Mouse (Mus musculus): Measurements from ENCODE around the gene Olfr582. TPM values are rescaled to one million over a fixed set of nuclear protein-coding genes. Genes with fewer than 3 reads are reported as not detected.

Olfr582 gene
- total RNA-seq (2014; rRNA removed) (not detected in 2 replicates), polyA plus RNA-seq (2012; rRNA removed) (not detected in 2 replicates)

DNA sequence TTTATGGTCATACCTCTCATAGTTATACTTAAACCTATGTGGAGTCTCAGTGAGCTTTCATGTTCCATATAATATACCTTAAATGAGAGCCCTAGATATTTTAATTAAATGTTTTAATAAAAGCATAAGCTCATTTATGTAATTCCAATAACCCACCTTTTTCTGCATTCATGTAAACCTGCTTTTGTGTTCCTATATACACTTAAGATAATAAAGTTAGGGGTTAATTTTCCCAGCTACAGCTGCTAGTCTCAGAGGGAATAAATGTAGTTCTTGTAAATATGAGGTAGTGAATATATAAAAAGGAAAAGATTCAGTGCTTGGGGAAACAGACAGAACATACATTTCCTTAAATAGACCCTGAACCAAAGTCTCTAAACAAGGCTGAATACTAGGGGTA is at the start of gene Olfr582:
Gene Olfr582 (plus strand): TSS at position 301 of the 400 bp plus-strand sequence.
- no peak for DNase-seq (ENCODE audit: extremely low read depth, low read depth, low spot score)
- no peak within 1 kb of the TSS for H3K9ac ChIP-seq (ENCODE audit: low read depth, low read length)
- TF ChIP-seq POLR2A (IDR thresholded peaks at IDR 0.05; ENCODE audit: extremely low read depth, insufficient read depth, low read length) (no peak), CTCF (IDR thresholded peaks at IDR 0.05; ENCODE audit: low read depth, low read length) (no peak)

GRCm38 (mm10) chr7:102989224-102989623 is 48.6 kb upstream of the Olfr582 start, which contains the start of gene Olfr578:
Gene Olfr578, minus strand, starts transcription at chr7:102989324.
- Histone ChIP-seq H3K36me3 (ENCODE audit: control insufficient read depth, insufficient read depth, low read length) (no peaks in the 10 kb centered on the region), H3K27me3 (ENCODE audit: control insufficient read depth, insufficient read depth, low read length) (no peaks in the 10 kb centered on the region), H3K79me2 (ENCODE audit: control insufficient read depth, insufficient read depth, low read length) (no peaks in the 10 kb centered on the region), H3K4me1 (ENCODE audit: control insufficient read depth, insufficient read depth, low read length) (no peaks in the 10 kb centered on the region), H3K9ac (ENCODE audit: low read depth, low read length) (no peak within 1 kb of the TSS), H3K27ac (replicated peaks; ENCODE audit: insufficient read depth, low read depth, low read length) (no peak within 1 kb of the TSS), H3K4me3 (ENCODE audit: insufficient read depth, low read depth, low read length) (no peak within 1 kb of the TSS)
- no peak for TF ChIP-seq POLR2A (IDR thresholded peaks at IDR 0.05; ENCODE audit: extremely low read depth, insufficient read depth, low read length)
- no peak for TF ChIP-seq CTCF (IDR thresholded peaks at IDR 0.05; ENCODE audit: low read depth, low read length)
- no peak for DNase-seq (ENCODE audit: extremely low read depth, low read depth, low spot score)
- WGBS: 57% methylated on average over 3 of the region's 3 CpGs

More for the DNA sequence above, at the start of gene Olfr582:
- H3K79me2 ChIP-seq (ENCODE audit: control insufficient read depth, insufficient read depth, low read length): no peaks in the 10 kb centered on the region
- H3K27me3 ChIP-seq (ENCODE audit: control insufficient read depth, insufficient read depth, low read length): no peaks in the 10 kb centered on the region
- H3K27ac ChIP-seq (replicated peaks; ENCODE audit: insufficient read depth, low read depth, low read length): no peak within 1 kb of the TSS
- H3K4me1 ChIP-seq (ENCODE audit: control insufficient read depth, insufficient read depth, low read length): no peaks in the 10 kb centered on the region
- no peak within 1 kb of the TSS for H3K4me3 ChIP-seq (ENCODE audit: insufficient read depth, low read depth, low read length)
- no peaks in the 10 kb centered on the region for H3K36me3 ChIP-seq (ENCODE audit: control insufficient read depth, insufficient read depth, low read length)

GRCm38 (mm10) chr7:103051000-103051399 is 13.2 kb downstream of the Olfr582 start, which contains the start of gene Olfr583:
Gene Olfr583, plus strand, starts transcription at chr7:103051300.
- Histone ChIP-seq H3K27me3 (ENCODE audit: control insufficient read depth, insufficient read depth, low read length) (no peaks in the 10 kb centered on the region), H3K79me2 (ENCODE audit: control insufficient read depth, insufficient read depth, low read length) (no peaks in the 10 kb centered on the region), H3K27ac (replicated peaks; ENCODE audit: insufficient read depth, low read depth, low read length) (no peak within 1 kb of the TSS), H3K4me1 (ENCODE audit: control insufficient read depth, insufficient read depth, low read length) (no peaks in the 10 kb centered on the region), H3K36me3 (ENCODE audit: control insufficient read depth, insufficient read depth, low read length) (no peaks in the 10 kb centered on the region), H3K4me3 (ENCODE audit: insufficient read depth, low read depth, low read length) (no peak within 1 kb of the TSS), H3K9ac (ENCODE audit: low read depth, low read length) (no peak within 1 kb of the TSS)
- TF ChIP-seq POLR2A (IDR thresholded peaks at IDR 0.05; ENCODE audit: extremely low read depth, insufficient read depth, low read length) (no peak), CTCF (IDR thresholded peaks at IDR 0.05; ENCODE audit: low read depth, low read length) (no peak)
- WGBS: 80% methylated on average over 1 of the region's 1 CpGs
- DNase-seq (ENCODE audit: extremely low read depth, low read depth, low spot score): no peak

GRCm38 (mm10) chr7:103081585-103081984 is 43.8 kb downstream of the Olfr582 start, which contains the start of gene Olfr584:
Gene Olfr584, plus strand, starts transcription at chr7:103081885.
- no peak within 1 kb of the TSS for H3K9ac ChIP-seq (ENCODE audit: low read depth, low read length)
- no peaks in the 10 kb centered on the region for H3K36me3 ChIP-seq (ENCODE audit: control insufficient read depth, insufficient read depth, low read length)
- 71% methylated on average over 1 of the region's 1 CpGs for WGBS
- no peaks in the 10 kb centered on the region for H3K79me2 ChIP-seq (ENCODE audit: control insufficient read depth, insufficient read depth, low read length)
- H3K27me3 ChIP-seq (ENCODE audit: control insufficient read depth, insufficient read depth, low read length): no peaks in the 10 kb centered on the region
- no peak within 1 kb of the TSS for H3K4me3 ChIP-seq (ENCODE audit: insufficient read depth, low read depth, low read length)
- no peaks in the 10 kb centered on the region for H3K4me1 ChIP-seq (ENCODE audit: control insufficient read depth, insufficient read depth, low read length)
- DNase-seq (ENCODE audit: extremely low read depth, low read depth, low spot score): no peak
- H3K27ac ChIP-seq (replicated peaks; ENCODE audit: insufficient read depth, low read depth, low read length): no peak within 1 kb of the TSS
- TF ChIP-seq CTCF (IDR thresholded peaks at IDR 0.05; ENCODE audit: low read depth, low read length) (no peak), POLR2A (IDR thresholded peaks at IDR 0.05; ENCODE audit: extremely low read depth, insufficient read depth, low read length) (no peak)

Other genes with a start within 250 kb of the Olfr582 start
- not detected in 2 replicates for gene Olfr564, start 234.5 kb upstream of the Olfr582 start, total RNA-seq (2014; rRNA removed)
- not detected in 2 replicates for gene Olfr564, start 234.5 kb upstream of the Olfr582 start, polyA plus RNA-seq (2012; rRNA removed)
- not detected in 2 replicates for gene Olfr566, start 179.3 kb upstream of the Olfr582 start, total RNA-seq (2014; rRNA removed)
- gene Olfr566, start 179.3 kb upstream of the Olfr582 start, polyA plus RNA-seq (2012; rRNA removed): not detected in 2 replicates
- gene Olfr568, start 160.9 kb upstream of the Olfr582 start, total RNA-seq (2014; rRNA removed): not detected in 2 replicates
- not detected in 2 replicates for gene Olfr568, start 160.9 kb upstream of the Olfr582 start, polyA plus RNA-seq (2012; rRNA removed)
- gene Olfr569, start 147.1 kb upstream of the Olfr582 start, total RNA-seq (2014; rRNA removed): not detected in 2 replicates
- not detected in 2 replicates for gene Olfr569, start 147.1 kb upstream of the Olfr582 start, polyA plus RNA-seq (2012; rRNA removed)
- gene Olfr570, start 143.4 kb upstream of the Olfr582 start, total RNA-seq (2014; rRNA removed): not detected in 2 replicates
- not detected in 2 replicates for gene Olfr570, start 143.4 kb upstream of the Olfr582 start, polyA plus RNA-seq (2012; rRNA removed)
- not detected in 2 replicates for gene Olfr571, start 120.5 kb upstream of the Olfr582 start, total RNA-seq (2014; rRNA removed)
- not detected in 2 replicates for gene Olfr571, start 120.5 kb upstream of the Olfr582 start, polyA plus RNA-seq (2012; rRNA removed)
- gene Olfr572, start 113.6 kb upstream of the Olfr582 start, total RNA-seq (2014; rRNA removed): not detected in 2 replicates
- not detected in 2 replicates for gene Olfr572, start 113.6 kb upstream of the Olfr582 start, polyA plus RNA-seq (2012; rRNA removed)
- gene Olfr573-ps1, start 95.4 kb upstream of the Olfr582 start, total RNA-seq (2014; rRNA removed): not detected in 2 replicates
- not detected in 2 replicates for gene Olfr573-ps1, start 95.4 kb upstream of the Olfr582 start, polyA plus RNA-seq (2012; rRNA removed)
- not detected in 2 replicates for gene Olfr574, start 89.6 kb upstream of the Olfr582 start, total RNA-seq (2014; rRNA removed)
- gene Olfr574, start 89.6 kb upstream of the Olfr582 start, polyA plus RNA-seq (2012; rRNA removed): not detected in 2 replicates
- not detected in 2 replicates for gene Olfr575, start 79.2 kb upstream of the Olfr582 start, total RNA-seq (2014; rRNA removed)
- gene Olfr575, start 79.2 kb upstream of the Olfr582 start, polyA plus RNA-seq (2012; rRNA removed): not detected in 2 replicates
- gene Olfr576, start 75.4 kb upstream of the Olfr582 start, total RNA-seq (2014; rRNA removed): not detected in 2 replicates
- not detected in 2 replicates for gene Olfr576, start 75.4 kb upstream of the Olfr582 start, polyA plus RNA-seq (2012; rRNA removed)
- not detected in 2 replicates for gene Olfr577, start 62.1 kb upstream of the Olfr582 start, total RNA-seq (2014; rRNA removed)
- not detected in 2 replicates for gene Olfr577, start 62.1 kb upstream of the Olfr582 start, polyA plus RNA-seq (2012; rRNA removed)
- not detected in 2 replicates for gene Olfr578, start 48.7 kb upstream of the Olfr582 start, total RNA-seq (2014; rRNA removed)
- not detected in 2 replicates for gene Olfr578, start 48.7 kb upstream of the Olfr582 start, polyA plus RNA-seq (2012; rRNA removed)
- gene Olfr583, start 13.3 kb downstream of the Olfr582 start, total RNA-seq (2014; rRNA removed): not detected in 2 replicates
- gene Olfr583, start 13.3 kb downstream of the Olfr582 start, polyA plus RNA-seq (2012; rRNA removed): not detected in 2 replicates
- not detected in 2 replicates for gene Olfr584, start 43.9 kb downstream of the Olfr582 start, total RNA-seq (2014; rRNA removed)
- not detected in 2 replicates for gene Olfr584, start 43.9 kb downstream of the Olfr582 start, polyA plus RNA-seq (2012; rRNA removed)
- gene Olfr585, start 59.7 kb downstream of the Olfr582 start, total RNA-seq (2014; rRNA removed): not detected in 2 replicates
- gene Olfr585, start 59.7 kb downstream of the Olfr582 start, polyA plus RNA-seq (2012; rRNA removed): not detected in 2 replicates
- not detected in 2 replicates for gene Olfr586, start 87.6 kb downstream of the Olfr582 start, total RNA-seq (2014; rRNA removed)
- gene Olfr586, start 87.6 kb downstream of the Olfr582 start, polyA plus RNA-seq (2012; rRNA removed): not detected in 2 replicates
- not detected in 2 replicates for gene Olfr588-ps1, start 102.9 kb downstream of the Olfr582 start, total RNA-seq (2014; rRNA removed)
- gene Olfr588-ps1, start 102.9 kb downstream of the Olfr582 start, polyA plus RNA-seq (2012; rRNA removed): not detected in 2 replicates
- not detected in 2 replicates for gene Olfr589, start 118.3 kb downstream of the Olfr582 start, total RNA-seq (2014; rRNA removed)
- not detected in 2 replicates for gene Olfr589, start 118.3 kb downstream of the Olfr582 start, polyA plus RNA-seq (2012; rRNA removed)
- not detected in 2 replicates for gene Olfr591, start 140.3 kb downstream of the Olfr582 start, total RNA-seq (2014; rRNA removed)
- not detected in 2 replicates for gene Olfr591, start 140.3 kb downstream of the Olfr582 start, polyA plus RNA-seq (2012; rRNA removed)
- not detected in 2 replicates for gene Olfr592, start 146.8 kb downstream of the Olfr582 start, total RNA-seq (2014; rRNA removed)
- gene Olfr592, start 146.8 kb downstream of the Olfr582 start, polyA plus RNA-seq (2012; rRNA removed): not detected in 2 replicates
- not detected in 2 replicates for gene Olfr593, start 173.8 kb downstream of the Olfr582 start, total RNA-seq (2014; rRNA removed)
- gene Olfr593, start 173.8 kb downstream of the Olfr582 start, polyA plus RNA-seq (2012; rRNA removed): not detected in 2 replicates
- not detected in 2 replicates for gene Olfr594, start 179.0 kb downstream of the Olfr582 start, total RNA-seq (2014; rRNA removed)
- not detected in 2 replicates for gene Olfr594, start 179.0 kb downstream of the Olfr582 start, polyA plus RNA-seq (2012; rRNA removed)
- gene Usp17ld, start 214.5 kb downstream of the Olfr582 start, total RNA-seq (2014; rRNA removed): not detected in 2 replicates
- not detected in 2 replicates for gene Usp17ld, start 214.5 kb downstream of the Olfr582 start, polyA plus RNA-seq (2012; rRNA removed)

All from liver, adult 2 months (tissue).